Mouse (Mus musculus) heart, postnatal 25 days (tissue): ENCODE measurements at regions not wholly inside any gene's neighbourhood (a gene's known extent, or its start where the extent isn't known, plus 50 kb on each side); places are given as distances from the start of the nearest gene placed in this dataset.

Experiments used
- DNase-seq: peaks from one replicate; pipeline ENCODE4 v3.0.0; 2022; ENCODE audit warnings: low spot score
- intact Hi-C: fragments of 180-260 bp; cut with DNase I; formaldehyde crosslinking; loops from one replicate; pipeline ENCODE4 v1.15.1; 2025

- peak; percentile 38 for DNase-seq
These were observed 96.7 kb downstream of the 1500009L16Rik start for GRCm38 (mm10) chr10:83819266-83819949.

GRCm38 (mm10) chr10:83819950-83820275, 97.2 kb downstream of the 1500009L16Rik start:
- intact Hi-C loops: loop anchor here (1.0 to 5.0 kb wide), 4 partner anchors 117 to 630 kb away; no protein-coding TSS in a partner anchor
- DNase-seq: no peak

More at GRCm38 (mm10) chr10:83819266-83819949, 96.7 kb downstream of the 1500009L16Rik start:
- intact Hi-C loops: loop anchor here (1.0 to 5.0 kb wide), 3 partner anchors 200 to 631 kb away; no protein-coding TSS in a partner anchor

GRCm38 (mm10) chr10:83821089-83821488, 98.4 kb downstream of the 1500009L16Rik start:
- intact Hi-C loops: loop anchor here (5.0 kb wide), 1 partner anchor 116 kb away; no protein-coding TSS in a partner anchor
- DNase-seq: no peak

GRCm38 (mm10) chr10:83826105-83826504, 103.4 kb downstream of the 1500009L16Rik start:
- DNase-seq: no peak
- intact Hi-C loops: no loop called here

- intact Hi-C loops: no loop called here
- DNase-seq: no peak
These were observed 113.7 kb downstream of the 1500009L16Rik start for GRCm38 (mm10) chr10:83836351-83836750.

GRCm38 (mm10) chr10:83840226-83840625, 117.6 kb downstream of the 1500009L16Rik start:
- intact Hi-C loops: no loop called here
- DNase-seq: no peak

- no peak for DNase-seq
- intact Hi-C loops: no loop called here
These were observed 128.2 kb downstream of the 1500009L16Rik start for GRCm38 (mm10) chr10:83850881-83851280.

- no peak for DNase-seq
- intact Hi-C loops: no loop called here
These were observed 129.5 kb downstream of the 1500009L16Rik start for GRCm38 (mm10) chr10:83852194-83852593.

GRCm38 (mm10) chr10:83852806-83853205, 130.1 kb downstream of the 1500009L16Rik start:
- DNase-seq: no peak
- intact Hi-C loops: no loop called here

- peak; percentile 14 for DNase-seq
- intact Hi-C loops: no loop called here
These were observed 135.3 kb downstream of the 1500009L16Rik start for GRCm38 (mm10) chr10:83857794-83858442.

GRCm38 (mm10) chr10:83858689-83859088, 136.0 kb downstream of the 1500009L16Rik start:
- no peak for DNase-seq
- intact Hi-C loops: no loop called here

GRCm38 (mm10) chr10:83859633-83860032, 137.0 kb downstream of the 1500009L16Rik start:
- intact Hi-C loops: no loop called here
- peak; percentile 41 for DNase-seq

GRCm38 (mm10) chr10:83861574-83862190, 139.0 kb downstream of the 1500009L16Rik start:
- intact Hi-C loops: no loop called here
- peak; percentile 22 for DNase-seq

- DNase-seq: no peak
- intact Hi-C loops: no loop called here
These were observed 141.9 kb downstream of the 1500009L16Rik start for GRCm38 (mm10) chr10:83864591-83864990.

- intact Hi-C loops: no loop called here
- peak; percentile 36 for DNase-seq
These were observed 143.3 kb downstream of the 1500009L16Rik start for GRCm38 (mm10) chr10:83865929-83866328.

GRCm38 (mm10) chr10:83871736-83872400, 149.2 kb downstream of the 1500009L16Rik start:
- peak; percentile 68 for DNase-seq
- intact Hi-C loops: loop anchor here (5.0 kb wide), 2 partner anchors 125 to 185 kb away; no protein-coding TSS in a partner anchor

GRCm38 (mm10) chr10:83878745-83879144, 156.1 kb downstream of the 1500009L16Rik start:
- no peak for DNase-seq
- intact Hi-C loops: no loop called here

GRCm38 (mm10) chr10:83882119-83882890, 159.6 kb downstream of the 1500009L16Rik start:
- intact Hi-C loops: no loop called here
- no peak for DNase-seq

- intact Hi-C loops: no loop called here
- DNase-seq: no peak
These were observed 160.2 kb downstream of the 1500009L16Rik start for GRCm38 (mm10) chr10:83882891-83883185.

- intact Hi-C loops: no loop called here
- DNase-seq: no peak
These were observed 161.9 kb downstream of the 1500009L16Rik start for GRCm38 (mm10) chr10:83884553-83884952.
